Mouse (Mus musculus) heart, postnatal 4 days (tissue): Measurements from ENCODE around the gene A430078G23Rik. TPM values are rescaled to one million over a fixed set of nuclear protein-coding genes. Genes with fewer than 3 reads are reported as not detected.
A peak's percentile ranks its signal among the peaks of the same experiment; 100 is the strongest.

Source experiments
- DNase-seq: peaks from one replicate; pipeline ENCODE4 v3.0.0; 2021
- total RNA-seq, 2 experiments: library from RNA; stranded (reverse); gene quantifications; 2 replicates each; pipeline ENCODE4 v1.2.3; 2021

Gene A430078G23Rik
- total RNA-seq, 2 experiments from 2014 or later: 0.12 to 0.25 TPM

DNA sequence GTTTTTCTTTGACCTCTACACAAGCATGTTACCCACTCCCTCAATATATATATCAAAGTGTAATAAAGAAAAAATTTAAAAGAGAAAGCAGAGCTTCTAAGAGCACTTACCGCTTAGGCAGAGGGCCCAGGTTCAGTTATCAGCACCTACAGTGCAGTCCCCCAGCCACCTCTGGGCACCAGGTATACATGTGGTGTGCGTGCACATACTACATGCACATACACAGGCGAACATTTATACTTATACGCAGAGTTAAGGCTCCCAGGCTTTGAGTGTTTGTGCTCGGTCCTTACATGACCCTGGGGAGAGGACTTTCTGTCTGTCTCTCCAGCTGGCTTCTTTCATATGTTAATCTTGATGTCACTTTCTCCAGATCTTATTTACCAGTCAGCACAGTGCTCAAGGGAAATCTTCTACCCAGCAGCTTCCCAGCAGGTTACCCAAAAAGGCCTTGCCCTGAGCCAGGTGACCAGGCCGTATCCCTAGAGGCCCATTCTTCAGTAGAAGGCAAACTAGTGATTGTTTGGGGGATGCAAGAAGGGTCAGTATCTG, 61.5 kb downstream of the A430078G23Rik start:
- DNase-seq: no peak

DNA sequence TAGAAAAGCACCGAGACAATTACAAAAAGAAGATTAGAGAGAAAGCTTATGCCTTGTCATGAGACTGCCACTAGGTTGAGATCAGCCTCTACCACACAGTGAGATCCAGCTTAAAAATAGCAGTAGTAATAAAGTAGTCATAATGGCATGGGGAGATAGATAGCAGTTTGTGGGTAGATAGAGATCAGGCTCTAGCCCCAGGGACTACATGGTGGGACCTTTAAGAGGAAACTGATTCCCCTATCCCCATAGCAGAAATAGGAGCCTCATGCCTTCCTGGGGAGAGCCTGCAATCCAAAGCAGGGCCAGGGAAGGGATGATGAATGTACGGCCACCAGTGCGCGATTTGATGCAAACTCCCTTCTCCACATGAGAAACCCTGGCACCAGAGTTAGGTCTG, 62.0 kb downstream of the A430078G23Rik start:
- DNase-seq: no peak

DNA sequence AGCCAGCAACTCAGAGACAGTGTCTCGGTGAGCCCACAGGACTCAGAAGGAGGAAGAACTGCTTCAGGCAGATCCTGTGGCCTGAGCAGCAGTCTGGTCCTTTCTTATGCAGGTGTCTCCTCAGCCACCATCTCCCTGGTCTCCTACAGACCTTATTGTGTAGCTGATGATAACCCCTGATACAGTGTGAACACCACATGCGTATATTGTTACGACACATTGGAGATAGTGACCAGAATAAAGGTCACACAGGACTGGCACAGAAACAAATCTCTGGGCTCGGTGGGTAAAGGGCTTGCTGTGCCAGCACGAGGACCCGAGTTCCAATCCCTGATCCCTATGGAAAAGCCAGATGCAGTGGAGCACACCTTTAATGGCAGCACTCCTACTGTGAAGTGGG, 62.4 kb downstream of the A430078G23Rik start:
- DNase-seq: no peak

DNA sequence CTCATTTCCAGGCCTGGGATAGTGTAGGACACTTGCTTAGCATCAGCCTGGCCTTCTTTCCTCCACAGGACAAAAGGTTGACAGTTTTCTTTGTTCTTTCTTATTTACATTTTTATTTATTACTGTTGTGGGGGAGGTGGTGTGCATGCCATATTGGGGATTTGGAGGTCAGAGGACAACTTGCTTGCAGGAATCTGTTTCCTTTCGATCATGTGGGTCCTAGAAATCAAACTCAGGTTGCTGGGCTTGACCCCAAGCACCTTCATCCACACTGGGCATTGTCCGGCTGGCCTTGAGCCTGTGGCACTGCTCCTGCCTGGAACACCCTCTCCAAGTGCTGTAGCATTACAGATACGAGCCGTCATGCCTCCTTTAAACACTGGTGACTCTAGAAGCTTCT, 63.6 kb downstream of the A430078G23Rik start:
- no peak for DNase-seq

DNA sequence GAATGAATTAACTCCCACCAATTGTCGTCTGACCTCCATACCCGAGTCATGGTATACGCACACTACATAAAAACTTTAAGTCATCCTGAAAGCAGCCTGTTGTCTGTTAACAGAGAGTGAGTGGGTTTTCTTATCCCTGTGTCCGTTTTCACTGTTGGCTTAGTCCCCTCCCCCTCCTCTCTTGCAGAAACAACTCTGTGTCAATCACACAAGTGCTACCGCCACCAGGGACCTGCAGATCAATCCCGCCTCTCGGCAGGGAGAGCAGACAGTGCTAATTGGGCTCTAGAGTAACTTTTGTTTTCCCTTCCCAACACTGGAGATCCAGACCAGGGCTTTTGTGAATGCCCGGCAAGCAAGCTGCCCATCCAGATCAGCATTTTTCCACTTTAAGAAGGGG, 64.2 kb downstream of the A430078G23Rik start:
- peak; percentile 28 for DNase-seq

DNA sequence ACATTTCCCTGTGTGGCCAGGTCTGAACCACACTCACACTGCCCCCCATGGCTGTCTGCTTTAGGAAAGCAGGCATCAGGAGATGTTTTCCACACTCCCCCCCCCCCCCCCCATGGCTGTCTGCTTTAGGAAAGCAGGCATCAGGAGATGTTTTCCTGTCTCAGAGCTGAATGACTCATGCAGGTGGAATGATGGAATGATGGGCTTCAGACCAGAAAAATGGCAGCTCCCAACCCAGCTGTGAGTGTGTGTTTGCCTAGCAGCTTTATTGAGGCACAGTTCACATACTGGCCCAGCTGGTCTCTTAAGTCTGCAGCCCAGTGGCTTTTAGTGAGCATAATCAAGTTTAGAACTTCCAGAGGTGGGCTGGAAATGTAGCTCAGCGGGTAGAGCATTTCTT, 64.9 kb downstream of the A430078G23Rik start:
- peak; percentile 31 for DNase-seq

DNA sequence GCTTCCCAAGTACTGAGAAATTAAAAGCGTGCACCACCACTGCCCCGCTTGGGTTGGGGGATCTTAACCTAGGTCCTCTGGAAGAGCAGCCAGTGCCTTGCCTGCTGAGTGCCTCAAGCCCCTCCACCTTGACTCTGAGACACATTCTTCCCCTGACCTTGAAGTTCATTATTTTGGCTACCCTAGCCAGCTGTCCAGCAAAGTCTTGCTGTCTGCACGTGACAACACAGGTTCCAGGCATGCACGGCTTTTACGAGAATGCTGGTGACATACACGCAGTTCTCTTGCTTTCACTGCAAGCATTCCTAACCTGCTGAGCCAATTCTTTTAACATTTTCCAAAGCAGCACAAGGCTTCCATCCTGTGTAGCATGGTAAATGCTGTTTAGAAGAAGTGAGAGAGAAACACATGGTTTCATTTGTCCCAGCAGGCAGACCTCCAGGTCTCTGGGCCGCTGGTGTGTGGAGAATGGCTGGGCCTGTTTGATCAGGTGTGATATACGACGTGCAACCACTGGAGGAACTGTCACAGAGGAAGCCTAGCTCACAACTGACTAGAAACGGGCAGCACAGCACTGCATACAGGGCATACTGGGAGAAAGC, 67.0 kb downstream of the A430078G23Rik start:
- no peak for DNase-seq

DNA sequence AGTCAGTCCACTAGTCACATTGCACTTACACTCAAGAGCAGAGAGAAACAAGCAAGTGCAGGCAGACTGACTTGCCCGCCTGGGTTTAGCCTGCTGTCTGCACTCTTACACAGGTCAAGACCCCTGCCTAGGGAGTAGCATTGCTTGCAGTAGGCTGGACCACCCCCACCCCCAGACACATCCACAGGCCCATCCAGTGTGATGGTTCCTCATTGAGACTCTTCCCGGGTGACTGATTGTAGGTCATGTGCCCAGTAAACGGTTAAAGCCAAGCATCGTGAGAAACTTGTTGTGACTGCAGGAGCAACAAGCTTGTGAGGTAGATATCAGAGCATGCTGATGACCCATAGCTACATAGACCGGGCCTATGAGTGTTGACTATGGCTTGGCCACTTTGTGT, 68.3 kb downstream of the A430078G23Rik start:
- DNase-seq: no peak

DNA sequence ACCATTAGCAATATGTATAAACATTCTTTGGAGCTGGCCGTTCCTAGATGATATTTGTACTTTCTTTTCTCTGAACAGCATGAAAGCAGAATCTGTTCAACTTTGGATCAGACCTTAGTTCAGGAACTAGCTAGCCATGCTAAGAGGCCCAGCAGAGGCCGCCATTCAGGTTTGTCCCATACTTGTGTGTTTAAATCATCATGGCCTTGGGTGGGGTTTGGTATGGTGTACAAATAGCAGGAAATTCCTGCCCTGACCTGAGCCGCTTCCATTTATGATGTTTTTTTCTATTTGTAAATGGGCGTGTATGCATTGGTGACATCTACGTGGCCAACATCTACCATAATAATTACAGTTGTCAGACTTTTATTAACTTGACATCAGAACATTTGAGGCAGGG, 72.0 kb downstream of the A430078G23Rik start:
- DNase-seq: no peak

DNA sequence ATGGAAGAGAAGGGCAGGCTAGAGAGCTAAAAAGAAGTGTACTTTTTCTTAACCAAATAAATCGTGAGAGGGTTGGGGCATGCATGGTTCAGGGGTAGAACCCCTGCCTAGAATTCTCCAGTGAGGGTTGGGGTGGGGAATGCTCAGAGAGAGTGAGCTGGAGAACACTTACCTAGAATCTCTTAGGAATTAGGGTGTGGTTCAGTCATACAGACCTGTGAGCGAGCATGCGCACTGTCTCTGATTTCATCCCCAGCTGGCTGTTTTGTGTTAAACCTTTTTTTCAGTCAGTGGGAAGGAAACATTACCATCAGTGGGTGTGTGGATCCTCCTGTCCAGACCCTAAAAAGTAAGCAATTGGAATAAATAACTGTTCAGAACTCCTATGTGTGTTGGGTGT, 73.0 kb downstream of the A430078G23Rik start:
- no peak for DNase-seq

DNA sequence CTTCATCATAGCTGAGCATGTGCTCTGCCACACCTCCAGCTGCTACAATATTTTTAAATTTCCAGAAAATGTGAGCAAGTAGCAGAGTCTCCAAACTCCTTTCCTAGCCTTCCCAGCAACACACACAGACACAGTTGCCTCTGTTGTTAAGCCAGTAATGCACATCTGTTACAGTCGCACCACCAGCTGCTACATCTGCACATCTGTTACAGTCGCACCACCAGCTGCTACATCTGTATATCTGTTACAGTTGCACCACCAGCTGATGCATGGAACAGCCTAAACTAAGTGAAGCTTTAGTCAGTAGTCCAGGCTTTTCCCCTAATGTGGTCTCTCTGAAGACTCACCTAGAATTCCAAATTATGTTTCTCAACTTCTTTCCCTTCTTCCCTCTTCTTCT, 75.2 kb downstream of the A430078G23Rik start:
- DNase-seq: no peak

DNA sequence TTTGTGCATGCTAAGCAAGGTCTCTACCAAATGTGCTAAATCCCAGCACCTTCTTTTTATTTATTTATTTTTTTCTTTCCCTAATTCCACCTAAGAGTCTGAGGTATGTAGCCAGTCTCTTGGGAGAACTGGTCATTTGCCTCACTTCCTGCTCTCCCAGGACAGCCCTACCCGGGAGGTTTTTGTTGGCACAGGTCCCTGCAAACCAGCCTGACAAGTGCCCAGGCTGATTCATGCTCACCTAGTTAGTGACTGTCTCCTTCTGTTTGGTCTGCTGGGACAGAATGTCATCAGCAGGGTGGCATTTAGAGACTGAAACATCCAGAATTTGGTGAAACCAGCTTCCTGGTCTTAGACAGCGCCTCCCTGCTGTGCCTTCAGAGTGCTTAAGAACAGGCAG, 76.8 kb downstream of the A430078G23Rik start:
- DNase-seq: peak; percentile 55

DNA sequence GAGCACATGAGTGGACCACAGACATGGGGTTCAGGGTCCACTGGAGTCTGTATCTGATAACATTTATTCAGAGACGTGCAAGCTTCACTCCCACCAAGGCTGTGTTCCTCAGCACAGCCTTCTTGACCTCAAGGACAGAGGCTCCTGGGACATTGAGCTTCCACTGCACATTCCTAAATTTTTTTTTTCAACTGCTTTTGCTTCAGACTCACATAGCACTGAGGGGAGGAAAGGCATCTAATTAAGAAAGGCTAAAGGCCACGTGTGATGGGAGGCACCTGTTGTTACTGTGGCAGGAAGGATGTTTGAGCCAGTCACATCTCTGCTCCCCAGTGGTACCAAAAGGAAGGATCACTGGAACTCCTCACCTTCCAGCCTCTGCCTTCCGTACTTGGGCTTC, 77.9 kb downstream of the A430078G23Rik start:
- no peak for DNase-seq

DNA sequence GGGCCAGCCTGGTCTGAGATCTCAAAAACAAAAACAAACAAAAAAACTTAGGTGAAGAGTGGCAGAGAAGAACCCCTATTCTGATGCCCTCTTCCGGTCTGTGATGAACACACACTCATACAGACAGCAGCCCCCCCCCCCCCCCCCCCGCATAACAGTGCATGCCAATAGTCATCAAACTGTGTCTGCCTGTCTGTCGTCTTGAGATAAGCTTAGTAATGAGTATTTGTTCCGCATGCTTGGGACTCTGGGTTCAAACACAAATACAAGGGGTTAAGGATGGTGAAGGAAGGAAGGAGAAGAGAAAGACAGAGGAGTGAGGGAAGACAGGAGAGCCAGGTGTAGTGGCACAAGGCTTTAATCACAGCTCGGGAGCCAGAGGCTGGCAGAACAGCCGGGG, 83.3 kb downstream of the A430078G23Rik start:
- no peak for DNase-seq

DNA sequence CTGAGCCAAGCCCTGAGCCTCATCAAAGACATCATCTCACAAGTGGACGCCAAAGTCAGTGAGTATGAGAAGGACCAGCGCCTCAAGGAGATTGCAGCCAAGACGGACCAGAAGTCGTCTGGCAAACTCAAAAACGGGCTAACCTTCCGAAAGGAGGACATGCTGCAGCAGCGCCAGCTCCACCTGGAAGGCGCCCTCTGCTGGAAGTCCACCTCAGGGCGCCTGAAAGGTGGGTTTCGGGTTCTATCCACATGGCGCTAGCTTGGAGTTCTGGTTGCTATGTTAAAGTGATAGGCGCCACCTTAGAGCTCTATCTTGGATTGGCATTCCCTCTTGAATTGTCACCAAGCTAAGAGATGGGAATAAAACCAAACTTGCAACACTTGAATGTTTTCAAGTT, 86.3 kb downstream of the A430078G23Rik start:
- peak; percentile 21 for DNase-seq

Other genes starting within 250 kb of the A430078G23Rik start
- gene Insr, start 73.8 kb upstream of the A430078G23Rik start, total RNA-seq: 100 to 1,000 TPM; 118 to 122 TPM
- 10 to 100 TPM; 17.3 to 19.8 TPM for gene Arhgef18, start 39.6 kb downstream of the A430078G23Rik start, total RNA-seq
- gene Pex11g, start 114.3 kb downstream of the A430078G23Rik start, total RNA-seq: 1 to 10 TPM; 4.1 to 4.5 TPM
- gene Tex45, start 117.4 kb downstream of the A430078G23Rik start, total RNA-seq: under 1 TPM in 1 of 2 experiments, not detected in 1; 0.32 TPM
- gene Zfp358, start 139.7 kb downstream of the A430078G23Rik start, total RNA-seq: 10 to 100 TPM; 24.6 to 26.1 TPM
- gene Mcoln1, start 147.0 kb downstream of the A430078G23Rik start, total RNA-seq: 10 to 100 TPM; 26.4 to 29.0 TPM
- gene Pnpla6, start 162.0 kb downstream of the A430078G23Rik start, total RNA-seq: 10 to 100 TPM; 15.1 to 15.9 TPM
- 1 to 10 TPM; 1.1 to 2.2 TPM for gene C330021F23Rik, start 214.6 kb downstream of the A430078G23Rik start, total RNA-seq
- 1 to 10 TPM; 1.5 to 2.9 TPM for gene Camsap3, start 233.9 kb downstream of the A430078G23Rik start, total RNA-seq